Mouse (Mus musculus): ENCODE results near the gene Lpin2. TPM values are rescaled to one million over a fixed set of nuclear protein-coding genes. Genes with fewer than 3 reads are reported as not detected.

Gene Lpin2
- polyA plus RNA-seq, 1 experiment from 2014 or later = 15.1 TPM

DNA sequence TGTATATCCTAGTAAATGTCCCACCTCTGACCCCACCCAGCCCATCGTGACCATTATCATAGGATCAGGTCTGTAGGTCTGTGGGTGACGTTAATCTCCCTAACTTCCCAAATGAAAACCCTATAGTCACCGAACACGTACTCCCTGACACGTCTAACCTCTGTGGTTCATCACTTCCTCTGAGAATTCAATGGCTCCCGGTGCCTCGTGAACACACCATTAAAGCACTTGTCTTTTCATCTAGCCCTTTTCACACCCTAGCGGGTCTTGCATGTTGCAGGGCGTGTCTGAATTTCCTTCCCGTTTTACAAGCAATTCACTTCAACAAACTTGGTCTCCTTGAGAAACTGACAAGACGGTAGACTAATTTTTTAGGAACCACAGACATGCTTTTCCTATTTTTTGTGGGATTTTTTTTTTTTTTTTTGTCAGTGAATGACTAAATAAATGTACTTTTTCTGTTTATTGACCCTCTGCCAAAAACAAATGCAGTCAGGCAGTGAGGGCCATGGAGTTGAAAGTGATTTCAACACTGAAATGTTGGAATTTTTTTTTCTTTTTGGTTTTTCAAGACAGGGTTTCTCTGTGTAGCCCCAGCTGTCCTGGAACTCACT, 105.9 kb downstream of the Lpin2 start:
- Histone ChIP-seq H3K27ac (ENCODE audit: low read length) (no peak overlapping the region), H3K4me1 (ENCODE audit: control insufficient read depth, insufficient read depth, low read length) (peaks cover 78% of the 10 kb centered on the region), H3K4me3 (ENCODE audit: low read length) (no peak overlapping the region), H3K9ac (ENCODE audit: low read length) (no peak overlapping the region), H3K27me3 (ENCODE audit: control insufficient read depth, insufficient read depth, low read length) (no peaks in the 10 kb centered on the region), H3K36me3 (ENCODE audit: control insufficient read depth, insufficient read depth) (no peaks in the 10 kb centered on the region), H3K9me3 (replicated peaks; ENCODE audit: control insufficient read depth, low read length) (no peaks in the 10 kb centered on the region), H3K4me2 (ENCODE audit: low read depth, low read length) (no peak overlapping the region)
- WGBS = 82% methylated on average over 11 of the region's 11 CpGs
- ATAC-seq (replicated peaks; ENCODE audit: extremely low read depth, insufficient read depth, low FRiP score) = no peak

DNA sequence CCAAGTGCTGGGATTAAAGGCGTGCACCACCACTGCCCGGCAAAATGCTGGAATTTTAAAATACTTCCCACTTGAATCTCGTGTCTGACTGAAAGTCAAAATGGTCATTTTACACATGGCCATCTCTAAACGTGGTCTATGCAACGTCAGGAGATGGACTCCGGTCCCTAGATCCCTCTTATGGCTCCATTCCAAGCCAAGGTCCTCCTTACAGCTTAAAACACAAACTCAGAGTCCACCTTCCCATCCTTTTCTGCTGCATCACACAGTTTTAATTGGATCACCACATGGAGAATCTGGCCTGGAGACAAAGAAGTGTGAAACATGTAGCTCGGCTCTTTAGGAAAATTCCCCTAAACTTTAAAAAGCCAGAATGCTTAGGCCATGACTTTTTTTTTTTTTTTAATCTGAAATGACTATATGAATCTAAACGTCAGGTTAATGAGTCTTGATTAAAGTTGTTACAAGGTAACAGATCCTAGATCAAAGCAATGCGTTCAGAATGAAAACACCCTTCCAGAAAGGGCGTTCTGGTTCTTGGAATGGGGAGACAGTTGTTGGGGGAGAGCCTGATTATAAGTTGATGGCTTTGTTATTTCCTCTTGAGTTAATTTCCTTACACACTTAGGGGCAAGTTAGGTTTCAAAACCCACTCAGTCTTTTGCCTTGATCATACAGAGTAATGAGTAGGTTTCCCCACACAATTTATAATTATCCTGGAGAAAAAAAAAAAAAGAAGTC, 106.6 kb downstream of the Lpin2 start:
- H3K4me3 ChIP-seq (ENCODE audit: low read length) = no peak overlapping the region
- no peaks in the 10 kb centered on the region for H3K27me3 ChIP-seq (ENCODE audit: control insufficient read depth, insufficient read depth, low read length)
- H3K4me1 ChIP-seq (ENCODE audit: control insufficient read depth, insufficient read depth, low read length) = peaks cover 75% of the 10 kb centered on the region
- no peaks in the 10 kb centered on the region for H3K9me3 ChIP-seq (replicated peaks; ENCODE audit: control insufficient read depth, low read length)
- no peak overlapping the region for H3K4me2 ChIP-seq (ENCODE audit: low read depth, low read length)
- 80% methylated on average over 10 of the region's 10 CpGs for WGBS
- H3K9ac ChIP-seq (ENCODE audit: low read length) = no peak overlapping the region
- H3K36me3 ChIP-seq (ENCODE audit: control insufficient read depth, insufficient read depth) = no peaks in the 10 kb centered on the region
- no peak for ATAC-seq (replicated peaks; ENCODE audit: extremely low read depth, insufficient read depth, low FRiP score)
- H3K27ac ChIP-seq (ENCODE audit: low read length) = no peak overlapping the region

DNA sequence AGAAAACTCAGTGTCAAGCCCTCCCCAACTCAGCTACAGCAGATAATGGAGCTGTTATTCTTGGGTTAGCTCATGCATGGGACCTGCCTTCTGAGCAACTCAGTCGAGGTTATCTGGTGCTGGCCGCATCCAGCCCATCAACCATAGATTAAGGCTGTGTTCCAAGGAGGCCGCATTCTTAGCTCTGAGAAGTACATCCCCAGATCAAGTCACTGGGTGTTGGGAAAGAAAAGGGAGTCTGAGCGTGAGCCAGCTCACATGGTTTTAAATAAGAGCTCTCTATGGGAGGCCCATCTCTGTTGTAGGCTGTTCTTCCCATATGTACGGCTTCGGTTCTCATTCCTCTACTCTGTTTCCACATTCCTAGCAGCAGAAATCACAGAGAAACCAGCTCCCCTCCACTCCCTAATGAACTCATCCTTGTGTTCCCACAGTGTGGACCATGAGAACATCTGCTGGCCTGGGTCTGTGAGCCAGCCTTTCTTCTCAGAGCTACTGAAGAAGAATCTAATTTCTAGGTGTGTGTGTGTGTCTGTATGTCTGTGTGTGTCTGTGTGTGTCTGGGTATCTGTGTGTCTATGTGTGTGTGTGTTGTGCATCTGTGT, 107.3 kb downstream of the Lpin2 start:
- Histone ChIP-seq H3K27ac (ENCODE audit: low read length) (no peak overlapping the region), H3K9ac (ENCODE audit: low read length) (no peak overlapping the region), H3K27me3 (ENCODE audit: control insufficient read depth, insufficient read depth, low read length) (no peaks in the 10 kb centered on the region), H3K9me3 (replicated peaks; ENCODE audit: control insufficient read depth, low read length) (no peaks in the 10 kb centered on the region), H3K4me3 (ENCODE audit: low read length) (no peak overlapping the region), H3K4me1 (ENCODE audit: control insufficient read depth, insufficient read depth, low read length) (peaks cover 68% of the 10 kb centered on the region), H3K4me2 (ENCODE audit: low read depth, low read length) (no peak overlapping the region), H3K36me3 (ENCODE audit: control insufficient read depth, insufficient read depth) (no peaks in the 10 kb centered on the region)
- 56% methylated on average over 6 of the region's 6 CpGs for WGBS
- no peak for ATAC-seq (replicated peaks; ENCODE audit: extremely low read depth, insufficient read depth, low FRiP score)

DNA sequence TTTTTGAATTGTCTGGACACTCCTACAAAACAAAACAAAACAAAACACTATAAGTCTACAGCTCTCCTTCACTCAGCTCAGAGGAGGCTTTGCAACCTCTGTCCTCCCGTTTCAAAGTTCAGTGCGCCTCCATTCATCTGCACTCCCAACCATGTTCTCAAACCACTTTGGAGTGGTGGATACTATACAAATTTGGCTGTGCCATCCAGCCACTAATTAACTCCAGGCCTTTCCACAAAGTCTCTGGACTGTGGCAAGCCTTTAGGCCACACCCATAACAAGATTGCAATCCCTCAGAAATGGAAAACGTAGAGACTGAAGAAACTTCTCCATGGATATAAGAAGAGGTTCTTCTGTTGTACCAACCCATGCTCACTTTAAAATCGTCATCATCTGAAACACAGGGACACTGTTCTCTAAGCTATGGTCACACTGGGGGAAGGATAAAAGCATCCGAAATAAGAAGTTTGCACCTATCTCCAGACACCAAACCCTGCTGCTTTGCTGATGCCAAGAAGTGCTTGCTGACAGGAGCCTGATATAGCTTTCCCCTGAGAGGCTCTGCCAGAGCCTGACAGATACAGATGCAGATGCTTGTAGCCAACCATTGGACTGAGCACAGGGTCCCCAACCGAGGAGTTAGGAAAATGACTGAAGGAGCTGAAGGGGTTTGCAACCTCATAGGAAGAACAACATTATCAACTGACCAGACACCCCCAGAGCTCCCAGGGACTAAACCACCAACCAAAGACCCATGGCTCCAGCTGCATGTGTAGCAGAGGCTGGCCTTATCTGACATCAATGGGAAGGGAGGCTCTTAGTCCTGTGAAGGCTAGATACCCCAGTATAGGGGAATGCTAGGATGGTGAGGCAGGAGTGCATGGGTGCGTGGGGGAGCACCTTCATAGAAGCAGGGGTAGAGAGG, 108.4 kb downstream of the Lpin2 start:
- peak overlapping the region; percentile 15 for H3K4me2 ChIP-seq (ENCODE audit: low read depth, low read length)
- H3K27ac ChIP-seq (ENCODE audit: low read length) = peak overlapping the region; percentile 68
- no peaks in the 10 kb centered on the region for H3K9me3 ChIP-seq (replicated peaks; ENCODE audit: control insufficient read depth, low read length)
- ATAC-seq (replicated peaks; ENCODE audit: extremely low read depth, insufficient read depth, low FRiP score) = no peak; the same call in 1 of the 2 replicates
- WGBS = 38% methylated on average over 7 of the region's 7 CpGs
- H3K27me3 ChIP-seq (ENCODE audit: control insufficient read depth, insufficient read depth, low read length) = no peaks in the 10 kb centered on the region
- H3K4me1 ChIP-seq (ENCODE audit: control insufficient read depth, insufficient read depth, low read length) = peaks cover 57% of the 10 kb centered on the region
- no peak overlapping the region for H3K9ac ChIP-seq (ENCODE audit: low read length)
- no peaks in the 10 kb centered on the region for H3K36me3 ChIP-seq (ENCODE audit: control insufficient read depth, insufficient read depth)
- no peak overlapping the region for H3K4me3 ChIP-seq (ENCODE audit: low read length)

DNA sequence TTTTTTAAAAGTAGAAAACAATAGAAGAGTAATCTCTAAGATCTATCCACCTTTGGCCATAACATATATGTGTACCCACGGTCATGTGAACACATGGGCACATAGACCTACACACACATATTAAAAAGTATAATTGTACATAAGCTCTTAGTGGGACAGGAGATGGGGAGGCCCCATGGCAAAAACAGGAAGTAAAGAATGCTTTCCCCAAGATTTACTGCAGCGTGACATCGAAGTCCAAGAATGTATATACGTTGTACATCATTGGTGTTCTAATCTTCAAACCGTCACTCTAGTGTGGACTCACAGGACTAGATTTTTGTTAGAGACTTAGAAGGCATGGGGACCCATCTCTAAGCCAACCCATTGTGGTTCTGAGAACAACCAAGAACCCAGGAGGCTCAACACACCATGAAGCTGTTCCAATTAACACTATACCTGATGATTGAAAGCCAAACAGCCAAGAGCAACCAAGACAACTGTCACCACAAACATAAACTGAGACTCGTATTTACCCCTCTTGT, 109.6 kb downstream of the Lpin2 start:
- WGBS = 83% methylated on average over 6 of the region's 6 CpGs
- no peak overlapping the region for H3K4me3 ChIP-seq (ENCODE audit: low read length)

DNA sequence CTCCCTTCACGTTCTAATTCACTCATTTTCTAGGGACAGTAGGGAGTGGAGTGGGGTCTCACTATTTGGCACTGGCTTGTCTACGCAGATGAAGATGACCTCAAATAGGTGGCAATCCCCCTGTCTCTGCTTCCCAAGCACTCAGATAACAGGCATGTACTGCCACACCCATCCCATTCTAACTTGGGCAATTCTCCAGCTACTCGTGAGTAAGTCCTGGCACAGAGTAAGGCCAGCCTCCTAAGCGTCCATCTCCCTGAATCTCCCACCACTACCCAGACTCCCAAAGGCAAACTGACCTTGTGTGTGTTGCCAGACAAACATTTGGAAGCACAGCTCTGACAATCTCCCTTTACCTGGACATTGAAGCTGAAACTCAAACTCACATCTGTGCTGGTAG, 110.5 kb downstream of the Lpin2 start:
- H3K36me3 ChIP-seq (ENCODE audit: control insufficient read depth, insufficient read depth) = no peaks in the 10 kb centered on the region
- no peak overlapping the region for H3K4me2 ChIP-seq (ENCODE audit: low read depth, low read length)
- H3K9me3 ChIP-seq (replicated peaks; ENCODE audit: control insufficient read depth, low read length) = no peaks in the 10 kb centered on the region
- H3K27me3 ChIP-seq (ENCODE audit: control insufficient read depth, insufficient read depth, low read length) = no peaks in the 10 kb centered on the region
- WGBS = 48% methylated on average over 4 of the region's 4 CpGs
- no peak overlapping the region for H3K9ac ChIP-seq (ENCODE audit: low read length)
- ATAC-seq (replicated peaks; ENCODE audit: extremely low read depth, insufficient read depth, low FRiP score) = peak; percentile 50; the same call in 1 of the 2 replicates
- peaks cover 47% of the 10 kb centered on the region for H3K4me1 ChIP-seq (ENCODE audit: control insufficient read depth, insufficient read depth, low read length)
- H3K27ac ChIP-seq (ENCODE audit: low read length) = peak overlapping the region; percentile 71
- no peak overlapping the region for H3K4me3 ChIP-seq (ENCODE audit: low read length)

More for the DNA sequence above, 109.6 kb downstream of the Lpin2 start:
- no peaks in the 10 kb centered on the region for H3K9me3 ChIP-seq (replicated peaks; ENCODE audit: control insufficient read depth, low read length)
- ATAC-seq (replicated peaks; ENCODE audit: extremely low read depth, insufficient read depth, low FRiP score) = no peak
- peak overlapping the region; percentile 15; the same call in 1 of the 2 replicates for H3K4me2 ChIP-seq (ENCODE audit: low read depth, low read length)
- H3K36me3 ChIP-seq (ENCODE audit: control insufficient read depth, insufficient read depth) = no peaks in the 10 kb centered on the region
- no peak overlapping the region for H3K9ac ChIP-seq (ENCODE audit: low read length)
- H3K27me3 ChIP-seq (ENCODE audit: control insufficient read depth, insufficient read depth, low read length) = no peaks in the 10 kb centered on the region
- peak overlapping the region; percentile 60 for H3K27ac ChIP-seq (ENCODE audit: low read length)
- H3K4me1 ChIP-seq (ENCODE audit: control insufficient read depth, insufficient read depth, low read length) = peaks cover 47% of the 10 kb centered on the region

DNA sequence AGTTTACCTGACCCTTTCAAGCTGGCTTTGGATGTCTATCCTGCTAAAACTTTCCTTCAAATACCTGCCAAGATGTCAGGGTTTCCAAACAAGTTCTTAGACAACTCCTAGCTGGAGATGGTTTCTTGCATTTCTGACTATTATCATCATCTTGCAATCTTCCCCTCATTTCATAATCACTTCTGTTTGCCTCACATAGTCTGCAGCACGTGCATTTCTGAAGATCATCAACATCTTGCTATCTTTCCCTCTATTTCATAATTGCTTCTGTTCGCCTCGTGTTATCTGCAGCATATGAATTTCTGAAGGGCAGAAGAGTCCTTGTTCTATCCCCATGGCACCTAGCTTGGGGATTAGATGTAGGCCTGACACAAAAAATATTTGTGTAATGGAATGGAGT, 112.2 kb downstream of the Lpin2 start:
- H3K27ac ChIP-seq (ENCODE audit: low read length) = no peak overlapping the region
- 68% methylated on average over 3 of the region's 3 CpGs for WGBS
- no peak overlapping the region for H3K4me3 ChIP-seq (ENCODE audit: low read length)
- H3K4me1 ChIP-seq (ENCODE audit: control insufficient read depth, insufficient read depth, low read length) = peaks cover 41% of the 10 kb centered on the region
- H3K27me3 ChIP-seq (ENCODE audit: control insufficient read depth, insufficient read depth, low read length) = no peaks in the 10 kb centered on the region
- H3K9me3 ChIP-seq (replicated peaks; ENCODE audit: control insufficient read depth, low read length) = no peaks in the 10 kb centered on the region
- H3K4me2 ChIP-seq (ENCODE audit: low read depth, low read length) = no peak overlapping the region
- no peak overlapping the region for H3K9ac ChIP-seq (ENCODE audit: low read length)
- no peak for ATAC-seq (replicated peaks; ENCODE audit: extremely low read depth, insufficient read depth, low FRiP score)
- no peaks in the 10 kb centered on the region for H3K36me3 ChIP-seq (ENCODE audit: control insufficient read depth, insufficient read depth)

Data from heart, embryonic 16.5 days (tissue).